Mouse (Mus musculus): ENCODE measurements around the gene Rhbdl3. TPM values are rescaled to one million over a fixed set of nuclear protein-coding genes. Genes with fewer than 3 reads are reported as not detected.

Gene Rhbdl3
- polyA plus RNA-seq, 1 experiment from 2014 or later, result 0.85 TPM

Other genes starting within 250 kb of the Rhbdl3 start
- 57.9 and 58.2 TPM in 2 replicates for gene Crlf3, start 219.9 kb upstream of the Rhbdl3 start, polyA plus RNA-seq (2016; fragmentation: Nextera tagmentation; extraction: Ambion mirVana)
- gene Atad5, start 211.5 kb upstream of the Rhbdl3 start, polyA plus RNA-seq (2016; fragmentation: Nextera tagmentation; extraction: Ambion mirVana), result 17.2 and 19.9 TPM in 2 replicates
- 33.0 and 40.4 TPM in 2 replicates for gene Tefm, start 158.7 kb upstream of the Rhbdl3 start, polyA plus RNA-seq (2016; fragmentation: Nextera tagmentation; extraction: Ambion mirVana)
- 0.21 and 0.46 TPM in 2 replicates for gene Adap2, start 146.8 kb upstream of the Rhbdl3 start, polyA plus RNA-seq (2016; fragmentation: Nextera tagmentation; extraction: Ambion mirVana)
- 4.2 and 5.0 TPM in 2 replicates for gene Rnf135, start 117.1 kb upstream of the Rhbdl3 start, polyA plus RNA-seq (2016; fragmentation: Nextera tagmentation; extraction: Ambion mirVana)
- 51.9 and 53.4 TPM in 2 replicates for gene Rhot1, start 91.9 kb upstream of the Rhbdl3 start, polyA plus RNA-seq (2016; fragmentation: Nextera tagmentation; extraction: Ambion mirVana)
- gene 5730455P16Rik, start 77.1 kb downstream of the Rhbdl3 start, polyA plus RNA-seq (2016; fragmentation: Nextera tagmentation; extraction: Ambion mirVana), result 21.3 and 25.0 TPM in 2 replicates
- 295 and 314 TPM in 2 replicates for gene Zfp207, start 82.4 kb downstream of the Rhbdl3 start, polyA plus RNA-seq (2016; fragmentation: Nextera tagmentation; extraction: Ambion mirVana)
- gene Psmd11, start 127.7 kb downstream of the Rhbdl3 start, polyA plus RNA-seq (2016; fragmentation: Nextera tagmentation; extraction: Ambion mirVana), result 362 and 370 TPM in 2 replicates
- gene Cdk5r1, start 176.1 kb downstream of the Rhbdl3 start, polyA plus RNA-seq (2016; fragmentation: Nextera tagmentation; extraction: Ambion mirVana), result 1.4 and 1.6 TPM in 2 replicates

Data from limb, embryonic 10.5 days (tissue).